Mouse (Mus musculus) hindlimb bud, embryonic 11.5 days (tissue): ENCODE data around the gene Mfap4.
A peak's percentile ranks its signal among the peaks of the same experiment; 100 is the strongest.

ENCODE experiments used
- DNase-seq: peaks from one replicate; pipeline ENCODE4 v3.0.0-alpha.2; 2012; ENCODE audit warnings: low read depth, low spot score; ENCODE audit errors: extremely low spot score

The Mfap4 gene

DNA sequence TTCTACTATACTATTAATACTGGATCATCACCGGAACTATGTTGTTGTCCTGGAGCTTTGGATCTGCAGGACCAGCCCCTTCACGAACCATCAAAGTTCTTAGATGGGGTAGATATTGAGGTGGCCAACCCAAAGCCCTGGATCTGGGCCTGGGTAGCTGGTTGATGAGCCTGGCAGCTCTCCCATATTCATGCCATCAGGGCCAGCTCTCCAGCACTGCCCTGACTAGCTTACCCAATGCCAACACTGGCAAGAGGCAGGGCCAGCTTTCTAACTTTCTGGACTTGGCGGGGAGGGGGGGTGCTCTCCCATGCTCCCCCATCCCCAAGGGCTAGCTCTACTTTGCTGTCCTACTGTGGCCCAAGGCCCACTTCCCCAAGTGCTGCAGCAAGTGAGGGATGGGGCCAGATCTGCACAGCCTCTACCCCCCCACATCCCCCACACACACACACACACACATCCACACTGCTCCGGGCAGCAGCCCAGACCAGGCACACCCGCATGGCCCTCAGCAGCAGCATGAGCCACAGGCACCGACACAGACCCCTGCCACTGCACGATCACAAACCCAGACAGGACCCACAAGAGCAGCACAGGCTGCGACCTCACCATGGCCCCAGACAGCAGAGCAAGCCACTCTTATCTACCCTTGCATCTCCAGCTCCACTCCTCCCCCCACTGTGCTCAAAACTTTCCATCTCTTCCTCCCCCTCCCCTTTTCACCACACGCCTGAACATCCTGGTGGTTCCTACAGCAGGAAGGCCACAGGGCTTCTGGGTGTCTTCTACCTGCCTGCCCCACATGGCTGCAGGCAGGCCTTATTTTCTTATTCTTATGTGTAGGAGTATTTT lies 3.8 kb upstream of the Mfap4 start:
- no peak for DNase-seq

GRCm38 (mm10) chr11:61483226-61483845 lies 1.9 kb upstream of the Mfap4 start:
- DNase-seq, result no peak

- DNase-seq, result no peak
Measured at GRCm38 (mm10) chr11:61484256-61484612, 997 bp upstream of the Mfap4 start.

DNA sequence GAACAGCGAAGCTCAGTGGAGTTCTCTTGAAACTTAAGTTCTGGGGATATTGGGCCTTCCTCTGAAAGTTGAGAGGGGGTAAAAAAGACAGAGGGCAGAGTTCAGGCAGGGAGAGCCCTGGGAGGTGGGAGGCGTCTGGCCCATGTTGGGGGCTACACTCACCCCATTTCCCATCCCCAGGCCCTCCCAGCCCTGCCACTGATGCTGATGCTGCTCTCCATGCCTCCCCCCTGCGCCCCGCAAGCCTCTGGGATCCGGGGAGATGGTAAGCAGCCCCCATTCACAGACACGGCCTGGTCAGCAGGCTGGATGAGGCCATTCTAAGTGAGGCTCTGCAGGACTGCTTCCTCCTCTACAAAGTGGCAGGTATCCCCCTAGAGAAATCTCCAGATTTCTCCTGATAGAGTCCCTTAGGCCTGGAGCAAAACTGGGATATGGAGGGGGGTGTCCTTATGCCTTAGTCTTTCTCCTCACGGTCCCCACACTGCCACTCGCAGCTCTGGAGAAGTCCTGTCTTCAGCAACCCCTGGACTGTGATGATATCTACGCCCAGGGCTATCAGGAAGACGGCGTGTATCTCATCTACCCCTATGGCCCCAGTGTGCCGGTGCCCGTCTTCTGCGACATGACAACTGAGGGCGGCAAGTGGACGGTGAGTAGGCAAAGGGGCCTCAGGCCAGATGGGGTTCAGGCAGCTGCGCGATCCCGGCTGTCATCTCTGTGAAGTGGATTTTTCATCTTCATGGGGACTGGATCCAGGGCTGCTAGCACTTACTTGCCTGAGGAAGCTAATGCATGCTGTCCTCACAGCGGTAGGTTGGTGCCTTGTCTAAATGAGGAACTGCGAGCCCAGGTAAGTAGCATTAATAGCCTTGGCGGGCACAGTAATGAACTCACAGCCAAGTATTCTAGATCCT lies 568 bp downstream of the Mfap4 start:
- DNase-seq, result no peak

DNA sequence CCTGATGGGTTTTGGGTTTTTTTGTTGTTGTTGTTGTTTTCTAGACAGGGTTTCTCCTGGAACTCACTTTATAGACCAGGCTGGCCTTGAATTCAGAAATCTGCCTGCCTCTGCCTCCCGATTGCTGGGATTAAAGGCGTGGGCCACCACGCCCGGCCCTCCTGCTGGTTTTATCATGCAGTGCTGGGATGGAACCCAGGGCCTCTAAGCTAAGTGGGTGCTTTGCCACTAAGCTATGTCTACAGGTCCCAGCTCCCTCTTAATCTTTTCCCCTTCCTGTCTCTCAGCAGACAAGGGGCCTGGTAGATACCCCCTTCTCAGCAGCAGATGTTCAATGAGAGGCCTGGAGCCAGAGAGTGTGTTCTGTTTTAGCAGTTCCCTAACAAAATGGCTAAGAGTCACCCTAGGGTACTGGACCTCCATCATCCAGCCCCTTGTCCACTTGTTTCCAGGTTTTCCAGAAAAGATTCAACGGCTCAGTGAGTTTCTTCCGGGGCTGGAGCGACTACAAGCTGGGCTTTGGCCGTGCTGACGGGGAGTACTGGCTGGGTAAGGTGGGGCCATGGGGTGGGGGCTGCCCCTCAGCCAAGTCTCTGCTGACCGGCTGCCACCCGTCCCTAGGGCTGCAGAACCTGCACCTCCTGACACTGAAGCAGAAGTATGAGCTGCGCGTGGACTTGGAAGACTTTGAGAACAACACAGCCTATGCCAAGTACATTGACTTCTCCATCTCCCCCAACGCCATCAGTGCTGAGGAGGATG lies 1.4 kb downstream of the Mfap4 start:
- no peak for DNase-seq

- DNase-seq, result no peak
Measured at GRCm38 (mm10) chr11:61487401-61487800, 2.2 kb downstream of the Mfap4 start.

- DNase-seq, result no peak
Measured at GRCm38 (mm10) chr11:61487936-61488335, 2.7 kb downstream of the Mfap4 start.

DNA sequence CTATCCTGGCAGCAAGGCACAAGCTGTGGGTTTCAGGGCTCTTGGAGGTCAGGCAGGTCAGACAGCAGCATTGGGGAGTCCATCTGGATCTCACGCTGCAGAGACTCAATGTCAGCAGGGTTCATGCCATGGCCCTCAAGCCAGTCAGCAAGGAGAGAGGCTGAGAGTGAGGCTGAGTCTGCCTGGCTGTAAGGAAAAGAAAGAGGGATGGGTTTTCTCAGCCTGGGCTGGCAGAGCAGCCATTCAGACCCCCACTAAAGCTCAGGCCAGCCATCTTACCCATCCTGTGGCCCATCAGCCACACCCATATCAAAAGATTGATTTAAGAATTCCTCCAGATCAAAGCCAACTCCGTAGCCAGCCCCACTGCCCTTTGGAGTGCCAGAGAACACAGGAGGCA lies 3.9 kb downstream of the Mfap4 start:
- no peak for DNase-seq

DNA sequence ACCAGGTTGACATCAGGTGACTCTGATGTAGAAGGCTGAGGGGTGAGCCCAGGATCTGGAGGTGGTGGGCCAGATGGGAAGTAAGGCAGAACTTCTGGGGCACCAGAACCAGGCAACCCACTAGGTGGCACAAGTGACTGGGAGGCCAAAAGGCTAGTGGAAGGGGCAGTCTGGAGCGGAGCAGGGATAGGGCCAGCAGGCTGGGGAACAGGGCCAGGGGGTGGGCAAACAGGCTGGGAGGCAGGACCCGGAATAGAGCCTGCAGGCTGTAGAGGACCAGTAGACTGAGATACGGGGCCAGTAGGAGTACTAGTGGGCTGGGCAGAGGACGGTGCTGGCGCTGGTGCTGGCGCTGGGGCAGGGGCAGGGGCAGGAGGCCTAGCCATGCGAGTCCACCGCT lies 4.6 kb downstream of the Mfap4 start:
- no peak for DNase-seq

DNA sequence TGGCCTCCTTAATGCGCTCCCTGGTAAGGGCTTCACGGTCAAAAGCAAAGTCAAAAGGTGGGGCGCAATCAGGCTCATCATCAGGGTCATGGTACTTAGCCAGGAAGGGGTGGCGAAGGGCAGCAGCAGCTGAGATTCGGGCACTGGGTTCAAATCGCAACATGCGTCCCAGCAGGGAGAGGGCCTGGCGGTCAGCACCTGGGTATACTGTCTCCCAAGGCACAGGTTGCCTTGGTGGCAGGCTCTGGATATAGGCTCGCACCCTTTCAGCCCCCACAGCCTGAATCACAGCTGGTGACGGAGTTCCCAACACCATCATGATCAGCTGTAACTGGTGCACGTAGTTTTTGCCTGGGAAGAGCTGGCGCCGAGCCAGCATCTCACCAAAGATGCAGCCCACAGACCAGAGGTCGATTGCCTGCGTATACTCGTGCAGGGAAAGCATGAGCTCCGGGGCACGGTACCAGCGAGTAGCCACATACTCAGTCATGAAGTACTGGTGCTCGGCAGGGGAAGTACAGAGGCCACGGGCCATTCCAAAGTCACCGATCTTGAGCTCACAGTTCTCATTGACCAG lies 5.8 kb downstream of the Mfap4 start:
- DNase-seq, result no peak

DNA sequence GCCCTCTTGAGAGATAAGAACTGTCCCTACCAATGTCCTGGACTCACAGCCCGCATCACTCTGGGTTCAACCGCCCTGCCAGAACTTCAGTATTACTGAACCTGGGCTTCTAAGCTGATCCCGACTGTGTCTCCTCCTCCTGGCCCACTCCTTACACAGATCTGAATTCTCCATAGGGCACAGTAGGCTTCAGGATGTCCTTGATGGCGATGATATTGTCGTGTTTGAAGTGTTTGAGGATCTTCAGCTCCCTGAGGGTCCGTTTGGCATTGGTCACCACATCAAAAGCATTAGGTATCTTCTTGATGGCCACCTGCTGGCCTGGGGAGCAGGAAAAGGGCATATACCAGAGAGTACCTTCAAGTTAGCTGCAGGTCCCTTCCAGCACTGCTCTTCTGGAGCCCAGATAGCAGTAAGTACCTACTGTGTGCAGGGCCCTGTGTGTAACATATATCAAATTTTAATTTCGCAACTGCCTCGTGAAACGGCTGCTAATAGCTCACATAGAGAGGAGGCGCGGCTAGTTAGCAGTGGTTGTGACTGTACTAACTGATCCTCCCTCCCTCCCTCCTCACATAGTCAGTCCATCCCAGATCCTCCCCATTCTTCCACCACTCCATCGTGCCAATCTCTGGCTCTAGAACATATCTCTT lies 7.6 kb downstream of the Mfap4 start:
- DNase-seq, result no peak

- DNase-seq, result no peak
Measured at GRCm38 (mm10) chr11:61493525-61494128, 8.4 kb downstream of the Mfap4 start.

- peak; percentile 97 for DNase-seq
Measured at GRCm38 (mm10) chr11:61494129-61494997, 9.1 kb downstream of the Mfap4 start, which contains the start of gene Mapk7. Gene Mapk7, minus strand, starts transcription at chr11:61494406.

- DNase-seq, result no peak
Measured at GRCm38 (mm10) chr11:61495528-61495927, 10.3 kb downstream of the Mfap4 start.

GRCm38 (mm10) chr11:61497490-61497889 lies 12.3 kb downstream of the Mfap4 start:
- no peak for DNase-seq

DNA sequence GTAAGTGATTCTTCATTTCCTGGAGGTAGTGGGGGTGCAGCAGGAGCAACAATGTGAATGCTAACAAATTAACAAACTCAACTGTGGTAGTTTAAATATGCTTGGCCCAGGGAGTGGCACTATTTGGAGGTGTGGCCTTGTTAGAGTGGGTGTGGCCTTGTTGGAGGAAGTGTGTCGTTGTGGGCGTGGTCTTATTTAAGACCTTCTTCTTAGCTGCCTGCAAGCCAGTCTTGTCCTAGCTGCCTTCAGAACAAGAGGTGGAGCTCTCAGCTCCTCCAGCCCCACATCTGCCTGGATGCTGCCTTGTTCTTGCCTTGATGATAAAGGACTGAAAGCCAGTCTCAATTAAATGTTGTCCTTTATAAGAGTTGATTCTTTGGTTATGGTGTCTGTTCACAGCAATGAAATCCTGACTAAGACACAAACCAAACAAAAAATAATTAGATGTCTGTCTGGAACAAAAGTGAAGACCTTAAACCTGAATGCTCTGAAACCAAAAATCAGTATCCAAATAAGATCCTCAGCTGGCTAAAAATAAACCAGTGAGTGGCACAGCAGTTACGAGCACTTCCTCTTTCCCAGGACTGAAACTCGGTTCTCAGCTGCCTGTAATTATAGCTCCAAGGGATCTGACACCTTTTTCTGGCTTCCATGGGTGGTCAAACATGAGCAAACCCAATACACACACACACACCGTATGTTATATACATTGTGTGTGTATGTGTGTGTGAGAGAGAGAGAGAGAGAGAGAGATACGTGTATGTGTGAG lies 13.7 kb downstream of the Mfap4 start:
- no peak for DNase-seq

DNA sequence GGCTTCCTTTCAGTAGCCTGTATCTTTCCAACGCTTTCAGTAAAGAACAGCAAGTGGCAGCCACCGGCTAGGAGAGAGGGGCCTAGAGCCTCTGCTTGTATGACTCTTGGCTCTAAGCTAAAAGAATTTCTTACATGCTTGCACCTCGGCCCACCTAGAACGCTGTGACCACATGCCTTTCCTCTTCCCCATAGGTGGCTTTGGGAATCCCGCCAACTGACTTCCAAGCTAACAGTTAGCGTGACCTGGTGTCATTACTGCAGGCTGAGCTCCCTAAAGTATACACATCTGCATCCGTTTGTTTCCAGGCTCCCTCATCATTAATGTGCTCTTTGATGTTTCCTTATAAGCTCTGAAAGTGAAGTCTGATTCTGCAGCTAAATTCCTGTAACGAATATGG lies 18.7 kb downstream of the Mfap4 start:
- DNase-seq, result no peak
